Mouse (Mus musculus): ENCODE measurements around the gene Myrfl. TPM values are rescaled to one million over a fixed set of nuclear protein-coding genes. Genes with fewer than 3 reads are reported as not detected.

The Myrfl gene
- polyA plus RNA-seq (2015; fragmentation: Nextera tagmentation; extraction: Ambion mirVana) = 0.05 and 0.10 TPM in 2 replicates

DNA sequence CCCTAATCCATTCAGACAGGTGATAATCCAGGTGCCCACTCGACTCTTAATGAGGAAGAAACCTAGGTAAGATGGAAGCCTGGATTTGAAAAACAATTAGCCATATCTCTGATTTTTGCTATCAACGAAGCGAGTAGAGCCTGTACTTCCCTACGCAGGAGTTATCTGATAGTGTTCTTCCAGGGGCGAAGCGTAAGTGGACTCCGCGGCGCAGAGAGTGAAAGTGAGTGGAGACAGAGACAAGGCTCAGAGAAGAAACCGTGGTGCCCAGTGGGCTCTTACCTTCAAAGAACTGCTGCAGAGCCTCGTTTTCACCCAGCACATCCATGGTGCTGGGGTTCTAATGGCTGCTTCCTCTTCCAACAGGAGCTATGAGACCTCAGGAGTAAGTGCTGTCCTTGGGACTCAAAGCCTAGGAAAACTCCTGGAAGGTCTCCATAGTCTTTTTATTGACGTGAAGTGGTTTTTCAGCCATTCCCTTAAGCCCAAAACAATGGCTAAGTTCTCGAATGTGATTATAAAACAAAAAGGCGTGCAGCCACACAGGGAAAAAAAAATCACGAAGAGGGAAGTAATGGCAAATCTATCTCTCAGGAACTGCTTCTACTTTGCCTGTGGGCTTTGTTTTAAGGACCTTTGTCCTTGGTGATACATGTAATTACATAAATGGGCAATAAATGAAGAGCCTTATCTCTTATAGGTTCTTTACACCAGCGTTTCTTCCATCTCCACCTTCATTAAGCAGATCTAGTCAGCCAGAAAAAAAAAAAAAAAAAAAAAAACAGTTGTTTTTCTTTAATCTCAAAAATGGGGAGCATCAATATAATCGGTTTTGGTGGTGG is at the start of gene Myrfl:
TSS of gene Myrfl (minus strand) at position 584 of the 842 bp plus-strand sequence.
- Histone ChIP-seq H3K27me3 (no peaks in the 10 kb centered on the region), H3K9ac (no peak within 1 kb of the TSS), H3K4me3 (no peak within 1 kb of the TSS), H3K4me1 (no peaks in the 10 kb centered on the region), H3K9me3 (replicated peaks) (no peaks in the 10 kb centered on the region), H3K4me2 (no peak within 1 kb of the TSS), H3K27ac (no peak within 1 kb of the TSS), H3K36me3 (ENCODE audit: poor library complexity, severe bottlenecking) (no peaks in the 10 kb centered on the region)
- no peak for ATAC-seq
- WGBS = 80% methylated on average over 17 of the region's 17 CpGs

DNA sequence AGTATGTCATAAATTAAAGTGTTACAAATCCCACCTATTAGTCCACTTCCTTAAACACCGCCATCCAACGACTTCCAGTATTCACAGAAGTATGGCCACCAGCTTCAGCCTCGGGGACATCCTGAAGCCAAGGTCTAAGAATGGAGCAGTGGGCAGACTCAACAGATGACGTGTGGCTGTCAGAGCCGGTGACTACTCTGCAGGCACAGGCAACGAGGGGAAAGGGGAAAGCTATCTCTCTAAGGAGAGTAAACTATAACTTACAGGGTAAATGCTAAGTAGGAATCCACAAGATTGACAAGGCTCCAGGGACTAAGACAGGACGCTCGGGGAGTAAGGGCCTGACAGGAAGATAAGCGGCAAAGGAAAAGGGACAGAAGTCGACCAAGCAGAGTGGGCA is 48.2 kb upstream of the Myrfl start:
- 85% methylated on average over 10 of the region's 10 CpGs for WGBS
- Histone ChIP-seq H3K36me3 (ENCODE audit: poor library complexity, severe bottlenecking) (peaks cover 9% of the 10 kb centered on the region), H3K4me1 (peaks cover 14% of the 10 kb centered on the region), H3K27me3 (no peaks in the 10 kb centered on the region), H3K4me2 (no peak overlapping the region), H3K27ac (no peak overlapping the region), H3K9me3 (replicated peaks) (0 out of 2 replicates have a peak, but pooled peaks cover 9% of the 10 kb centered on the region), H3K9ac (no peak overlapping the region), H3K4me3 (no peak overlapping the region)
- no peak for ATAC-seq

DNA sequence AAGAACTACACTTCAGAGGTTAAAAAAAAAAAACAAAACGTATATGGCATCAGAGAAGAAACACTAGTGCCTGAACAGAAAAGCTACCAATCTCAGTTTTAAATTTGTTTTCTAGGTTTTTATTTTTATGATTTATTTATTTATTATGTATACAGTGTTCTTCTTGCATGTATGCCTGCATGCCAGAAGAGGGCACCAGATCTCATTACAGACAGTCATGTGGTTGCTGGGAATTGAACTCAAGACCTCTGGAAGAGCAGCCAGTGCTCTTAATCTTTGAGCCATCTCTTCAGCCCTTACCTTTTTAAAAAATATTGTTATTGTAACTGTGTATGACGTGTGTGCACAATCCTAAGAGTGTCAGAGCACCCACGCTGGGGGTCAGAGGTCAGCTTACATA is 47.4 kb upstream of the Myrfl start:
- ATAC-seq = 0 out of 2 replicates have a peak, but pooled peaks have one; percentile 34
- H3K27ac ChIP-seq = no peak overlapping the region
- H3K4me1 ChIP-seq = peaks cover 12% of the 10 kb centered on the region
- 0 out of 2 replicates have a peak, but pooled peaks cover 9% of the 10 kb centered on the region for H3K9me3 ChIP-seq (replicated peaks)
- no peak overlapping the region for H3K4me3 ChIP-seq
- no peaks in the 10 kb centered on the region for H3K27me3 ChIP-seq
- H3K4me2 ChIP-seq = no peak overlapping the region
- H3K36me3 ChIP-seq (ENCODE audit: poor library complexity, severe bottlenecking) = peaks cover 11% of the 10 kb centered on the region
- no peak overlapping the region for H3K9ac ChIP-seq
- WGBS = 91% methylated on average over 3 of the region's 3 CpGs

DNA sequence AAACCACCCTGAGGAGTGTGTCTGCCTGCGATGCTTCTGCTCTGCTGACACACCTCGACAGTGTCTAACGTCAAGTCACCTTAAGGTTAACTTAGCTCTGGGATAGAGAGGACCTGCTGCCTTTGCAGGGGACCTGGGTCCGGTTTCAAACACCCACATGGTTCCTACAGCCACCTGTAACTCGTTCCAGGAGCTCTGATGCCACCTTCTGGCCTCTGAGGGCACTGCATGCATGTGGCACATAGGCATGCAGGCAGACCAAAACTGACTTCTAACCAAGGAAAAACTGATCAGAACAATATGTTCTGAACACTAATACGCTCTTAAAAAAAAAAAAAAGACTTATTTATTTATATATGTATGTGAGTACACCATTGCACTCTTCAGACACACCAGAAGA is 46.3 kb upstream of the Myrfl start:
- ATAC-seq = no peak
- no peaks in the 10 kb centered on the region for H3K27me3 ChIP-seq
- 97% methylated on average over 6 of the region's 6 CpGs for WGBS

DNA sequence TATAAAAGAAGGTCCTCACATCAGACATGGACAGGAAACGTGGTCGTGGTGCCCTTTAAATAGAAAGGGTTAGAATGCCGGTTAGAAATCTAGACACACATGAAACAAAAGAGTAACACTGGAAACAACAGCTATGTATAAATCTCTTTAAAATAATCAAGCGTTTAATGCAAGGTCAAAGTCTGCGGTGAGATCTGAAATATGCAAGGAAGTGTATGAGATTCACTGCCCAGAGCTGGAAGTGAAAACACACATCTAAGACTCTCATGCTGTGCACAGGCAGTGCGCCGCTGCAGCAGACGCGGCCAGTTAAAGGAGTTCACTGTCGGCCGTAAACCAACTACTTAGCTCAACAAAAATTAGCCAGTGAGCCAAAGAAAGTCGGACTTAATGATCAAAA is 38.3 kb upstream of the Myrfl start:
- 68% methylated on average over 12 of the region's 12 CpGs for WGBS

More for the DNA sequence above, 46.3 kb upstream of the Myrfl start:
- no peak overlapping the region for H3K4me2 ChIP-seq
- no peak overlapping the region for H3K9ac ChIP-seq
- H3K27ac ChIP-seq = no peak overlapping the region
- H3K4me1 ChIP-seq = peaks cover 2% of the 10 kb centered on the region; the same call in 1 of the 2 replicates
- 0 out of 2 replicates have a peak, but pooled peaks cover 9% of the 10 kb centered on the region for H3K9me3 ChIP-seq (replicated peaks)
- H3K36me3 ChIP-seq (ENCODE audit: poor library complexity, severe bottlenecking) = peaks cover 22% of the 10 kb centered on the region
- no peak overlapping the region for H3K4me3 ChIP-seq

DNA sequence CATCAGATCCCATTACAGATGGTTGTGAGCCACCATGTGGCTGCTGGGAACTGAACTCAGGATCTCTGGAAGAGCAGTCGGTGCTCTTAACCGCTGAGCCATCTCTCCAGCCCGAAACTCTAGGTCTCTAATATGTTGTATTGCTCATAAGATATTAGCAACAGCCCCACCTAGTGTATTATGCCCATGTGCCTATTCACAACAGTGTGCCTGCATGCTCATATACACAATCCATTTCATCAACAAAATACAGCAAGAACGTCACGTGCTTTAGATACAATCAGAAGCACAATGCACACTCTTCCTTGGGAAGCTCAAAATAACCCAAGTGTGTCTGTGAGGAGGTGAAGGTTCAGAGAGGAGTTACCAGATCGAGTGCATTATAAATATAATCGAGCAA is 37.1 kb upstream of the Myrfl start:
- Histone ChIP-seq H3K4me2 (no peak overlapping the region), H3K27ac (no peak overlapping the region), H3K9ac (no peak overlapping the region), H3K27me3 (no peaks in the 10 kb centered on the region), H3K4me3 (no peak overlapping the region), H3K4me1 (no peaks in the 10 kb centered on the region), H3K36me3 (ENCODE audit: poor library complexity, severe bottlenecking) (peaks cover 46% of the 10 kb centered on the region), H3K9me3 (replicated peaks) (no peaks in the 10 kb centered on the region)
- ATAC-seq = no peak
- 95% methylated on average over 7 of the region's 7 CpGs for WGBS

More for the DNA sequence above, 38.3 kb upstream of the Myrfl start:
- Histone ChIP-seq H3K36me3 (ENCODE audit: poor library complexity, severe bottlenecking) (peaks cover 50% of the 10 kb centered on the region), H3K27me3 (no peaks in the 10 kb centered on the region), H3K4me2 (no peak overlapping the region), H3K4me3 (no peak overlapping the region), H3K4me1 (no peaks in the 10 kb centered on the region), H3K9me3 (replicated peaks) (no peaks in the 10 kb centered on the region), H3K27ac (no peak overlapping the region), H3K9ac (no peak overlapping the region)
- no peak for ATAC-seq

DNA sequence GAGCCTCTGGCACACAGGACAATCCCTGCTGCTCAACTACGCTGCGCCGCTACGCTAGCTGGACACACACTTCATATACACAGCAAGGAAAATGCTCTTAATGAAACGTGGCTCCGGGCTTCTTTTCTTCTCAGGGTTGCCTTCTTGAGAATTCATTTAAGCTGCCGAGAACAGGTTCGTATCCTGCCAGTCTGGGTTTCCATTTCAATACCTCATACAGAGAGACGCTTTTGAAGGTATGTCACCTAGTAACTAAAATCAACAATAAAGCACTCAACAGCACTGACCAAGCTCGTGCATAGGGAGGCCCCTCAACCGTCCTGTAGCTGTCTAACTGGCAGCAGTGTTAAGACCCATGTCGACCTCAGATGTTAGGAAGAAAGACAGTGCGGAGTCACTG is 35.7 kb upstream of the Myrfl start:
- Histone ChIP-seq H3K36me3 (ENCODE audit: poor library complexity, severe bottlenecking) (peaks cover 41% of the 10 kb centered on the region), H3K4me2 (no peak overlapping the region), H3K27ac (no peak overlapping the region), H3K4me3 (no peak overlapping the region), H3K9me3 (replicated peaks) (no peaks in the 10 kb centered on the region), H3K4me1 (no peaks in the 10 kb centered on the region), H3K27me3 (no peaks in the 10 kb centered on the region), H3K9ac (no peak overlapping the region)
- 82% methylated on average over 13 of the region's 13 CpGs for WGBS
- ATAC-seq = no peak

DNA sequence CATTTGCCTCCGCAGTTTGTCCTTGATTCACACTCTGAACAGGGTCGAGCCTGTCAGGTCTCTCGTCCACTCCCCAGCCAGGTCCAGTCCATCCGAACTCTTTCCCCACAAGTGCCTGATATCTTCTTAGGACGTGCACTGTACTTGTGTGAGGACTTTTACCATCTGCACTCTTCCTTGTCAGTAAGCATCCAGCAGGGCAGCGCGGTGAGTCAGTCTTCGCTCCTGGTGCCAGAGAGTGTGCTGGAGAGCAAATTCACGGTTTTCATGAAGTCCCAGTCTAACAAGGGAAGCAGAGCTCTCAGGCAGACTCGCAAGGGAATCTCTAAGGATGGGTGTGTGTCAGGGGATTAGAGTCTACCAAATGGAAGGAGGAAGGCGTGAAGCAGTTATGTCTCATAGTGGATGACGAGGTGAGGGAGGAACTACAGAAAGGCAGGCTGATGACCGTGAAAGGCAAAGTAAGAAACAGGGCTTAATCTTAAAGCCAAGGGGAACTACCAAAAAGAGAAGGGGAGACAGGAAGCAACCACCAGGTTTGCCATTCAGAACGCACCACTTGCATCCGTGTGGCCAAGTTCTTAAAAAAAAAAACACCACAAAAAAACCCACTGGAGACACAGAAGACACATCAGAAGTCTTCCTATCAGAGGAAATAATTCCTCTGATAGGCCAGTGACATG is 34.9 kb upstream of the Myrfl start:
- H3K27me3 ChIP-seq = no peaks in the 10 kb centered on the region
- no peak overlapping the region for H3K9ac ChIP-seq
- ATAC-seq = no peak
- no peak overlapping the region for H3K27ac ChIP-seq
- H3K4me2 ChIP-seq = no peak overlapping the region
- 89% methylated on average over 15 of the region's 15 CpGs for WGBS
- peaks cover 40% of the 10 kb centered on the region for H3K36me3 ChIP-seq (ENCODE audit: poor library complexity, severe bottlenecking)
- no peaks in the 10 kb centered on the region for H3K9me3 ChIP-seq (replicated peaks)
- H3K4me3 ChIP-seq = no peak overlapping the region
- no peaks in the 10 kb centered on the region for H3K4me1 ChIP-seq

DNA sequence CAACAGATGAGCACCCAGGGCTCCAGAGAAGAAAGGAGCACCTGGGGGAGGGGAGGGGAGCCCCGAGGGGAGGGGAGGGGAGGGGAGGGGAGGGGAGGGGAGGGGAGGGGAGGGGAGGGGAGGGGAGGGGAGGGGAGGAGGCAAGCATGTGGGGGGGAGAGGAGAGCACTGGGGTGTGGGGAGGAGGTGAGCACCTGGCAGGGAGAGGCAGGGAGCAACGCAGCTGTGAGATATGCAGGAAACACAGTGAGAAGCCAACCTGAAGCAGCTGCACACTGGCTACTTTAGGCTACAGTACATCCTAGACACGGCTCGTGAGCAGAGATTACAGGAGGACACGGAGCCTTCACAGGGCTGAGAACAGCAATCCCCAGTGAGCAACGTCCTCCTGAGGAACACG is 34.2 kb upstream of the Myrfl start:
- H3K27ac ChIP-seq = no peak overlapping the region
- no peak overlapping the region for H3K4me3 ChIP-seq
- peaks cover 34% of the 10 kb centered on the region for H3K36me3 ChIP-seq (ENCODE audit: poor library complexity, severe bottlenecking)
- no peak overlapping the region for H3K9ac ChIP-seq
- no peaks in the 10 kb centered on the region for H3K9me3 ChIP-seq (replicated peaks)
- ATAC-seq = no peak
- H3K4me1 ChIP-seq = no peaks in the 10 kb centered on the region
- no peak overlapping the region for H3K4me2 ChIP-seq
- 85% methylated on average over 6 of the region's 7 CpGs for WGBS
- H3K27me3 ChIP-seq = no peaks in the 10 kb centered on the region

DNA sequence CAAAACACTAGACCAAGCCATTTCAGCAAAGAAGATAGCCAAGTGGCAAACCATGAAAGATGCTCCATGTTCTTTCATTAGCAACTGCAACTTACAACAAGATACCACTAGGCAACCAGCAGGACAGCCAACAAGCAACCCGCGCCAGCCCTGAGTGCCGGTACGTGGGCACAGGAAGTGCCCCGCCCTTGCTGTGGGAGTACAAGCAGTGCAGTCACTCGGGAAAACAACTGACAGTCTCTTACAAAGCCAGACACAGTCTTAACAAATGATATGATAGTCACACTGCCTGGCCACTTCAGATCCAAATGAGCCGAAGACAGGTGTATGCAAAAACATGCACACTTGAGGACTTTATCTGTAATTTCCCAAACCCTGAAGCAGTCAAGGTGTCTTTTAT is 33.8 kb upstream of the Myrfl start:
- H3K27me3 ChIP-seq = no peaks in the 10 kb centered on the region
- peaks cover 36% of the 10 kb centered on the region for H3K36me3 ChIP-seq (ENCODE audit: poor library complexity, severe bottlenecking)
- H3K4me3 ChIP-seq = no peak overlapping the region
- H3K4me1 ChIP-seq = no peaks in the 10 kb centered on the region
- H3K27ac ChIP-seq = no peak overlapping the region
- H3K9me3 ChIP-seq (replicated peaks) = no peaks in the 10 kb centered on the region
- 91% methylated on average over 7 of the region's 7 CpGs for WGBS
- H3K9ac ChIP-seq = no peak overlapping the region
- no peak for ATAC-seq
- H3K4me2 ChIP-seq = no peak overlapping the region

DNA sequence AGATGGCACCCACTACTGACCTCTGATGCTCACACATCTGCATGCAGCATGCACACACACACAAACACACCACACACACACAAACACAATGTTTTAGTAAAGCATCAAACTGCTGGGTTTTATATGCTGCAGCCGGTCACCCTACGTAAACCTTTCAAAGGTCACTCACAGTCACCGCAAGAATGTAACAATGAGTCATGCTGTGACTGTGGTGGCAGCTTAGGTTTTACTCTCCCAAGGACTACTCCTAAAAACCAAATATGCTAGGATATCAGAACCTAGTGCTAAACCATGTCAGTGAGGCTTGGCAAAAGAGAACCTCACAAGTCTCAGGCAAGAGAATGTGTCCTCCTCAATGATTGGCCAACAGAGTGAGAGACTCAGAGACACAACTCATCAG is 32.1 kb upstream of the Myrfl start:
- Histone ChIP-seq H3K27me3 (no peaks in the 10 kb centered on the region), H3K4me3 (no peak overlapping the region), H3K36me3 (ENCODE audit: poor library complexity, severe bottlenecking) (peaks cover 52% of the 10 kb centered on the region), H3K4me2 (no peak overlapping the region), H3K9ac (no peak overlapping the region), H3K27ac (no peak overlapping the region), H3K9me3 (replicated peaks) (no peaks in the 10 kb centered on the region), H3K4me1 (no peaks in the 10 kb centered on the region)
- WGBS = 91% methylated on average over 3 of the region's 3 CpGs
- no peak for ATAC-seq

DNA sequence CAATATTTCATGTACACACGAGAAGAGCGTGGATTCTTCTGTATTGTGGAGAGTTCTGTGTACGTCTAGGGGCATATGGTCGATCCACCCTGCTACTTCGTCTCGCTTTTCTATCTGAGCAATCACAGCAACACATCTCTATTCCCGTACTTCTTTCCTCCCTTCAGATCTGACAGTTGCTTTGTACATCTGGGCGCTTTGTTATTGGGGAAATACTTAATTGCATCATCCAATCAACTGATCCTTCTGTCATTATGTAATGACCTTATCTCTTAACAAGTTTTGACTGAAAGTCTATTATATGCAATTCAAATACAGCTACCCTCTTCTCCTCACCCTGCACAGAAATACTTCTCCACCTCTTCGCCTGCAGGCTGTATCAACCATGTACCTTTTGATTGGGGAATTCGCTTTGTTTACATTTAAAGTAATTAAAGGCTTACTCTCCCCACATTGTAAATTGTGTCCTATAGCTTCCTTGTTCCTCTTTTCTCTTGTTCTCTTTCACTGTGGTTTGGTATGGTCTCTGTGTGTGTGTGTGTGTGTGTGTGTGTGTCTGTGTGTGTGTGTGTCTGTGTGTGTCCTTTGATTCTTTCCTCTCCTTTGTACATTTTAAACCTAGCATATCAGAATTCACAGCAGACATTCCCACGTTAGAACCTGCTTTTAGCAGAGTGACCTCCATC is 29.9 kb upstream of the Myrfl start:
- no peak overlapping the region for H3K4me3 ChIP-seq
- ATAC-seq = no peak
- H3K9ac ChIP-seq = no peak overlapping the region
- peaks cover 52% of the 10 kb centered on the region for H3K36me3 ChIP-seq (ENCODE audit: poor library complexity, severe bottlenecking)
- H3K4me2 ChIP-seq = no peak overlapping the region
- H3K27me3 ChIP-seq = no peaks in the 10 kb centered on the region
- WGBS = 87% methylated on average over 11 of the region's 11 CpGs
- H3K4me1 ChIP-seq = no peaks in the 10 kb centered on the region
- no peak overlapping the region for H3K27ac ChIP-seq
- no peaks in the 10 kb centered on the region for H3K9me3 ChIP-seq (replicated peaks)
